Mouse (Mus musculus): ENCODE data around the gene Nup214.

DNA sequence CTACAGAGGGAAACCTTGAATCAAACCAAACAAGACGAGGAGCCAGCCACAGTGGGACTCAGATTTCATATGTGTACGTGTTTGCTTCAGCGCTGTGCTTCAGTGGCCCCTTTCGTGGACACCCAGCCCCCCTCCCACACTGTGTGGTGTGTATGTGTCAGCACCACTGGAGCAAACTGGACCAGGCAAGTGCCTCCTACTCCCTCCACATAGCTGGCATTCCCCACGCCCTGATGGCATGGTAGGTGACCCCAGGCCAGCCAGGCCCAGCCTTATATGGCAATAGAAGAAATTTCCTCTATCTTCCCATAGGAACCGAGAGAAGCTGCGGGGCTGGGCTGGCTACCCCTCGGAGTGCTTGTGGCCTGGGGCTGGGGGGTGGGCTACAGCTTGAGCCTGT is 20.5 kb upstream of the Nup214 start:
- TF ChIP-seq CTCF (IDR thresholded peaks at IDR 0.05; ENCODE audit: low read depth, low read length) (no peak), GATA1 (IDR thresholded peaks at IDR 0.05; ENCODE audit: borderline replicate concordance, low read length) (no peak)
